Mouse (Mus musculus): ENCODE data around the gene Psmd2. TPM values are rescaled to one million over a fixed set of nuclear protein-coding genes. Genes with fewer than 3 reads are reported as not detected.

Psmd2 gene
- total RNA-seq, 2 experiments from 2014 or later = 175 to 178 TPM

- no peak for DNase-seq
Observed at GRCm38 (mm10) chr16:20701729-20702521, 50.5 kb downstream of the Psmd2 start.

- DNase-seq = peak; percentile 70
Observed at GRCm38 (mm10) chr16:20702522-20702893, 51.1 kb downstream of the Psmd2 start.

GRCm38 (mm10) chr16:20703071-20703470 lies 51.6 kb downstream of the Psmd2 start:
- DNase-seq = no peak

- no peak for DNase-seq
Observed at GRCm38 (mm10) chr16:20703699-20704400, 52.4 kb downstream of the Psmd2 start.

- no peak for DNase-seq
Observed at GRCm38 (mm10) chr16:20705786-20706185, 54.3 kb downstream of the Psmd2 start.

- DNase-seq = no peak
Observed at GRCm38 (mm10) chr16:20706407-20707055, 55.1 kb downstream of the Psmd2 start.

GRCm38 (mm10) chr16:20708220-20708938 lies 56.9 kb downstream of the Psmd2 start:
- DNase-seq = no peak

GRCm38 (mm10) chr16:20708939-20709734 lies 57.7 kb downstream of the Psmd2 start:
- DNase-seq = no peak

- no peak for DNase-seq
Observed at GRCm38 (mm10) chr16:20710370-20710769, 58.9 kb downstream of the Psmd2 start.

GRCm38 (mm10) chr16:20710810-20711209 lies 59.4 kb downstream of the Psmd2 start:
- DNase-seq = no peak

GRCm38 (mm10) chr16:20712190-20712589 lies 60.7 kb downstream of the Psmd2 start:
- DNase-seq = no peak

GRCm38 (mm10) chr16:20712889-20713288 lies 61.4 kb downstream of the Psmd2 start:
- no peak for DNase-seq

Small RNA genes within 50 kb of the gene (microRNA-seq; reads per million reads assigned to microRNA genes)
- gene Mir1224 = 2.5 to 8.3 reads per million in 2 experiments

Other genes starting within 250 kb of the Psmd2 start
- gene Abcc5, start 225.3 kb upstream of the Psmd2 start, total RNA-seq (2021) = 10 to 100 TPM; 46.2 to 60.9 TPM
- 10 to 100 TPM; 45.1 to 46.1 TPM for gene Eif2b5, start 152.8 kb upstream of the Psmd2 start, total RNA-seq (2021)
- 10 to 100 TPM; 36.3 to 44.4 TPM for gene Dvl3, start 134.7 kb upstream of the Psmd2 start, total RNA-seq (2021)
- gene Ap2m1, start 116.2 kb upstream of the Psmd2 start, total RNA-seq (2021) = 100 to 1,000 TPM; 170 to 199 TPM
- 10 to 100 TPM; 51.8 to 52.5 TPM for gene Abcf3, start 103.1 kb upstream of the Psmd2 start, total RNA-seq (2021)
- under 1 TPM; 0.07 to 0.16 TPM for gene Vwa5b2, start 62.2 kb upstream of the Psmd2 start, total RNA-seq (2021)
- gene Eef1akmt4, start 40.1 kb upstream of the Psmd2 start, total RNA-seq (2021) = 1 to 10 TPM; 4.8 to 5.7 TPM
- gene Gm49333, start 40.0 kb upstream of the Psmd2 start, total RNA-seq (2021) = under 1 TPM; 0.09 to 0.42 TPM
- gene Alg3, start 39.9 kb upstream of the Psmd2 start, total RNA-seq (2021) = 10 to 100 TPM; 10.6 to 11.5 TPM
- gene Camk2n2, start 30.4 kb upstream of the Psmd2 start, total RNA-seq (2021) = 1 to 10 TPM; 2.6 to 3.0 TPM
- gene Ece2, start 21.8 kb upstream of the Psmd2 start, total RNA-seq (2021) = under 1 TPM in 1 of 2 experiments, not detected in 1; 0.63 TPM
- 100 to 1,000 TPM; 324 to 334 TPM for gene Eif4g1, start 16.7 kb downstream of the Psmd2 start, total RNA-seq (2021)
- gene Fam131a, start 41.6 kb downstream of the Psmd2 start, total RNA-seq (2021) = 10 to 100 TPM; 28.0 to 29.8 TPM
- 10 to 100 TPM; 11.6 to 13.5 TPM for gene Polr2h, start 66.0 kb downstream of the Psmd2 start, total RNA-seq (2021)
- gene Clcn2, start 66.1 kb downstream of the Psmd2 start, total RNA-seq (2021) = 1 to 10 TPM; 2.3 to 3.2 TPM
- gene Chrd, start 81.5 kb downstream of the Psmd2 start, total RNA-seq (2021) = 1 to 10 TPM; 5.2 to 6.3 TPM
- gene Thpo, start 82.9 kb downstream of the Psmd2 start, total RNA-seq (2021) = 1 to 10 TPM in 1 of 2 experiments, under 1 TPM in 1; 0.63 to 1.3 TPM